Mouse (Mus musculus) megakaryocyte, embryonic 14.5 days (primary cell): ENCODE measurements at regions not wholly inside any gene's neighbourhood (a gene's known extent, or its start where the extent isn't known, plus 50 kb on each side); places are given as distances from the start of the nearest gene placed in this dataset.

Experiments used
- FLI1 ChIP-seq: IDR thresholded peaks from 2 replicates; pipeline ENCODE4 v1.6.1; 2012; ENCODE audit warnings: low read length, inconsistent platforms, mixed read lengths
- GATA1 ChIP-seq: IDR thresholded peaks from 3 replicates; pipeline ENCODE4 v1.6.1; 2012; ENCODE audit warnings: mixed read lengths, low read length, inconsistent platforms, borderline replicate concordance

- TF ChIP-seq FLI1 (no peak), GATA1 (no peak)
Measured at GRCm38 (mm10) chr13:97418681-97419080, 177.8 kb downstream of the Enc1 start.
